Mouse (Mus musculus): ENCODE data around the gene Nin.
"Not testable (repeated sequence)": the region's sequence is repeated elsewhere in the genome, so short reads cannot be mapped to it uniquely, and the experiment has no call there.

Gene Nin

GRCm38 (mm10) chr12:70113351-70113750 lies at the start of gene Nin:
Nin (minus strand) TSS chr12:70113717.
- in situ Hi-C loops (cut with MseI, MboI), result no loop called here

GRCm38 (mm10) chr12:70161057-70161456 lies 47.5 kb upstream of the Nin start:
- in situ Hi-C loops (cut with MseI, MboI), result no loop called here

GRCm38 (mm10) chr12:70157292-70158066 lies 44.0 kb upstream of the Nin start:
- in situ Hi-C loops (cut with MseI, MboI), result no loop called here

GRCm38 (mm10) chr12:70156222-70156621 lies 42.7 kb upstream of the Nin start:
- in situ Hi-C loops (cut with MseI, MboI), result no loop called here

GRCm38 (mm10) chr12:70153842-70154241 lies 40.3 kb upstream of the Nin start, which contains the start of gene Abhd12b:
Abhd12b (plus strand) TSS chr12:70154142.
- in situ Hi-C loops (cut with MseI, MboI), result no loop called here

GRCm38 (mm10) chr12:70148631-70149265 lies 35.2 kb upstream of the Nin start:
- in situ Hi-C loops (cut with MseI, MboI), result no loop called here

- in situ Hi-C loops (cut with MseI, MboI), result no loop called here
Observed at GRCm38 (mm10) chr12:70147986-70148630, 34.6 kb upstream of the Nin start.

- in situ Hi-C loops (cut with MseI, MboI), result no loop called here
Observed at GRCm38 (mm10) chr12:70145586-70145985, 32.1 kb upstream of the Nin start.

GRCm38 (mm10) chr12:70144637-70145448 lies 31.3 kb upstream of the Nin start:
- in situ Hi-C loops (cut with MseI, MboI), result no loop called here

- in situ Hi-C loops (cut with MseI, MboI), result not testable (repeated sequence)
Observed at GRCm38 (mm10) chr12:70144106-70144587, 30.6 kb upstream of the Nin start.

- in situ Hi-C loops (cut with MseI, MboI), result no loop called here
Observed at GRCm38 (mm10) chr12:70140993-70141576, 27.6 kb upstream of the Nin start.

- in situ Hi-C loops (cut with MseI, MboI), result no loop called here
Observed at GRCm38 (mm10) chr12:70140542-70140941, 27.0 kb upstream of the Nin start.

GRCm38 (mm10) chr12:70139871-70140270 lies 26.4 kb upstream of the Nin start:
- in situ Hi-C loops (cut with MseI, MboI), result no loop called here

- in situ Hi-C loops (cut with MseI, MboI), result no loop called here
Observed at GRCm38 (mm10) chr12:70137626-70138025, 24.1 kb upstream of the Nin start.

GRCm38 (mm10) chr12:70137095-70137494 lies 23.6 kb upstream of the Nin start:
- in situ Hi-C loops (cut with MseI, MboI), result no loop called here

- in situ Hi-C loops (cut with MseI, MboI), result no loop called here
Observed at GRCm38 (mm10) chr12:70136185-70136756, 22.8 kb upstream of the Nin start.

- in situ Hi-C loops (cut with MseI, MboI), result no loop called here
Observed at GRCm38 (mm10) chr12:70134627-70135235, 21.2 kb upstream of the Nin start.

- in situ Hi-C loops (cut with MseI, MboI), result no loop called here
Observed at GRCm38 (mm10) chr12:70131042-70131675, 17.6 kb upstream of the Nin start.

GRCm38 (mm10) chr12:70129105-70129504 lies 15.6 kb upstream of the Nin start:
- in situ Hi-C loops (cut with MseI, MboI), result no loop called here

GRCm38 (mm10) chr12:70126626-70127025 lies 13.1 kb upstream of the Nin start:
- in situ Hi-C loops (cut with MseI, MboI), result no loop called here

Measured in mouse trophoblast stem cell (cell line).